Comparison of ENCODE assay signal across 8 mouse cellular contexts in the genomic region with DNA sequence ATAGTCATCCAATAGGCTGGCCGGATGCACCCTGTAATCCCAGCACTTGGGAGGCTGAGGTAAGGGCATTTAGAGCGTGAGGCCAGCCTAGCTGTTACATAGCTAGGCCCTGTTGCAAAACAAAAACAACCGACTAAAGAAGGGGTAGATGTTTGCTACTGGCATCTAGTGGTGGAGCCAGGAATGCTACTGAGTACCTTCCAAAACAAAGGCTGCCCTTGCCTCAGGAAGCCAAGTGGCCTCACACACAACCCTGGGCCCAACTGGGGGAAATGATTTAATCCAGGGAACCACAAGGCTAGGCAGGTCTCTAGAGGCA. TPM values are rescaled to one million over a fixed set of nuclear protein-coding genes. Genes with fewer than 3 reads are reported as not detected.
DNase-seq lines count a peak whose midpoint lies in the region; ATAC-seq and TF ChIP-seq lines count a peak whose summit lies in the region.

No protein-coding gene starts in this region.

- intact Hi-C loops in heart, adult 2 months (cut with DNase I) = loop anchor here (2.0 kb wide), 1 partner anchor 17 kb away; no protein-coding TSS in a partner anchor
- intact Hi-C loops in heart, postnatal 36 days (cut with DNase I) = loop anchor here (1.0 kb wide), 1 partner anchor 17 kb away; no protein-coding TSS in a partner anchor

- H3K4me3 ChIP-seq in heart, adult 2 months = no peak overlapping the region
- H3K4me3 ChIP-seq in brown adipose tissue, adult 24 weeks (ENCODE audit: insufficient read depth, low read depth, low read length) = no peak overlapping the region
- no peak overlapping the region for H3K4me3 ChIP-seq in heart, embryonic 16.5 days (ENCODE audit: low read length)
- 0 out of 2 replicates have a peak overlapping the region, but pooled peaks have one; percentile 42 for H3K4me3 ChIP-seq in limb, embryonic 10.5 days
- no peak overlapping the region for H3K4me3 ChIP-seq in midbrain, embryonic 14.5 days (replicated peaks; ENCODE audit: low read depth, low read length)
- H3K4me3 ChIP-seq in thymus, adult 2 months (ENCODE audit: control insufficient read depth, insufficient read depth, low read length) = no peak overlapping the region

- no peak overlapping the region for H3K9ac ChIP-seq in heart, adult 2 months (ENCODE audit: low read depth, low read length)
- no peak overlapping the region; the same call in 1 of the 2 replicates for H3K9ac ChIP-seq in heart, embryonic 16.5 days (ENCODE audit: low read length)
- H3K9ac ChIP-seq in midbrain, embryonic 14.5 days (replicated peaks; ENCODE audit: low read length) = no peak overlapping the region

- H3K4me2 ChIP-seq in heart, embryonic 16.5 days (ENCODE audit: low read depth, low read length) = no peak overlapping the region
- no peak overlapping the region for H3K4me2 ChIP-seq in midbrain, embryonic 14.5 days (ENCODE audit: low read length)

- TF ChIP-seq EP300 in heart, adult 2 months (IDR thresholded peaks at IDR 0.05; ENCODE audit: insufficient read depth, low read depth, low read length) = no peak

- DNase-seq in heart, adult 2 months = peak in 1 of 2 experiments; percentile 73
- DNase-seq in heart, postnatal 36 days = no peak
- DNase-seq in limb, embryonic 10.5 days (ENCODE audit: low spot score) = no peak
- no peak for DNase-seq in midbrain, embryonic 14.5 days
- no peak for DNase-seq in thymus, adult 2 months
- no peak for DNase-seq in gastrocnemius, postnatal 4 days (ENCODE audit: low spot score in 2 of 2)

- no peaks in the 10 kb centered on the region for H3K9me3 ChIP-seq in heart, embryonic 16.5 days (replicated peaks; ENCODE audit: control insufficient read depth, low read length)
- no peaks in the 10 kb centered on the region for H3K9me3 ChIP-seq in limb, embryonic 10.5 days (replicated peaks)
- H3K9me3 ChIP-seq in midbrain, embryonic 14.5 days (ENCODE audit: control insufficient read depth, low read length) = no peaks in the 10 kb centered on the region

- H3K79me2 ChIP-seq in heart, adult 2 months (replicated peaks; ENCODE audit: control insufficient read depth, insufficient read depth, low read length) = no peaks in the 10 kb centered on the region

- no peaks in the 10 kb centered on the region for H3K27me3 ChIP-seq in heart, adult 2 months (ENCODE audit: control insufficient read depth, insufficient read depth, low read length)
- no peaks in the 10 kb centered on the region for H3K27me3 ChIP-seq in heart, embryonic 16.5 days (ENCODE audit: control insufficient read depth, insufficient read depth, low read length)
- H3K27me3 ChIP-seq in limb, embryonic 10.5 days (ENCODE audit: low read depth, poor library complexity, severe bottlenecking) = peaks cover 88% of the 10 kb centered on the region
- H3K27me3 ChIP-seq in midbrain, embryonic 14.5 days (ENCODE audit: control insufficient read depth, insufficient read depth, low read length) = no peaks in the 10 kb centered on the region
- no peaks in the 10 kb centered on the region for H3K27me3 ChIP-seq in thymus, adult 2 months (ENCODE audit: control insufficient read depth, insufficient read depth, low read length)

- WGBS in heart, adult 2 months = 8% methylated on average over 3 of the region's 3 CpGs
- 15% methylated on average over 3 of the region's 3 CpGs for WGBS in heart, embryonic 16.5 days
- 21% methylated on average over 3 of the region's 3 CpGs for WGBS in limb, embryonic 10.5 days
- WGBS in midbrain, embryonic 14.5 days = 22% methylated on average over 3 of the region's 3 CpGs
- WGBS in thymus, adult 2 months = 50% methylated on average over 3 of the region's 3 CpGs

- H3K4me1 ChIP-seq in heart, adult 2 months (ENCODE audit: control insufficient read depth, insufficient read depth, low read length) = peaks cover 46% of the 10 kb centered on the region
- H3K4me1 ChIP-seq in brown adipose tissue, adult 24 weeks (ENCODE audit: control insufficient read depth, insufficient read depth, insufficient read length, low read length) = peaks cover 50% of the 10 kb centered on the region
- peaks cover 66% of the 10 kb centered on the region for H3K4me1 ChIP-seq in heart, embryonic 16.5 days (ENCODE audit: control insufficient read depth, insufficient read depth, low read length)
- peaks cover 77% of the 10 kb centered on the region for H3K4me1 ChIP-seq in limb, embryonic 10.5 days
- peaks cover 46% of the 10 kb centered on the region for H3K4me1 ChIP-seq in midbrain, embryonic 14.5 days (ENCODE audit: control insufficient read depth, insufficient read depth, low read length)
- peaks cover 30% of the 10 kb centered on the region for H3K4me1 ChIP-seq in thymus, adult 2 months (replicated peaks; ENCODE audit: control insufficient read depth, insufficient read depth, low read length)

- TF ChIP-seq POLR2A in heart, adult 2 months (IDR thresholded peaks at IDR 0.05; ENCODE audit: insufficient read depth, low read depth, low read length) = no peak
- no peak for TF ChIP-seq POLR2A in thymus, adult 2 months (IDR thresholded peaks at IDR 0.05; ENCODE audit: control insufficient read depth, extremely low read depth, insufficient read depth, low read length, poor library complexity)

- peaks cover 16% of the 10 kb centered on the region for H3K36me3 ChIP-seq in heart, adult 2 months (ENCODE audit: control insufficient read depth, insufficient read depth, low read length)
- peaks cover 7% of the 10 kb centered on the region; the same call in 1 of the 2 replicates for H3K36me3 ChIP-seq in heart, embryonic 16.5 days (ENCODE audit: control insufficient read depth, insufficient read depth)
- H3K36me3 ChIP-seq in limb, embryonic 10.5 days = peaks cover 15% of the 10 kb centered on the region; the same call in 1 of the 2 replicates
- H3K36me3 ChIP-seq in midbrain, embryonic 14.5 days (ENCODE audit: control insufficient read depth, insufficient read depth, low read length) = no peaks in the 10 kb centered on the region
- H3K36me3 ChIP-seq in thymus, adult 2 months (ENCODE audit: control insufficient read depth, insufficient read depth, low read length) = no peaks in the 10 kb centered on the region

- H3K27ac ChIP-seq in heart, adult 2 months = peak overlapping the region; percentile 87
- H3K27ac ChIP-seq in brown adipose tissue, adult 24 weeks (replicated peaks; ENCODE audit: low read depth, low read length) = peak overlapping the region; percentile 56
- peak overlapping the region; percentile 72 for H3K27ac ChIP-seq in heart, embryonic 16.5 days (ENCODE audit: low read length)
- H3K27ac ChIP-seq in limb, embryonic 10.5 days = peak overlapping the region; percentile 97
- H3K27ac ChIP-seq in midbrain, embryonic 14.5 days (replicated peaks; ENCODE audit: low read depth, low read length) = peak overlapping the region; percentile 57
- H3K27ac ChIP-seq in thymus, adult 2 months (ENCODE audit: control insufficient read depth, insufficient read depth, low read length) = no peak overlapping the region

- TF ChIP-seq CTCF in heart, adult 2 months (IDR thresholded peaks at IDR 0.05) = peak; percentile 77
- no peak for TF ChIP-seq CTCF in thymus, adult 2 months (IDR thresholded peaks at IDR 0.05; ENCODE audit: borderline replicate concordance, control insufficient read depth, extremely low read depth, insufficient read depth, low read length, poor library complexity)

- no peak for ATAC-seq in heart, embryonic 16.5 days (replicated peaks; ENCODE audit: extremely low read depth, insufficient read depth, low FRiP score)
- no peak for ATAC-seq in midbrain, embryonic 14.5 days (ENCODE audit: low FRiP score, low TSS enrichment)

RNA-seq across cellular contexts. Expression of a gene that starts 3.1 kb away (rescaled TPM):
- under 1 TPM in 1 of 2 experiments, not detected in 1; 0.55 TPM for total RNA-seq in heart, adult 2 months (2021)
- 0.70 TPM in 1 of 2 replicates, not detected in the other for polyA plus RNA-seq in heart, adult 2 months (2012; rRNA removed)
- total RNA-seq in heart, postnatal 36 days (2021) = under 1 TPM in 1 of 2 experiments, not detected in 1; 0.44 TPM
- 1.9 TPM in 1 of 2 replicates, not detected in the other for polyA plus RNA-seq in brown adipose tissue, adult 24 weeks (2012; ENCODE audit: insufficient read depth, insufficient read length, missing spikeins)
- 3.1 and 4.7 TPM in 2 replicates for polyA plus RNA-seq in heart, embryonic 16.5 days (2015; fragmentation: Nextera tagmentation; extraction: Ambion mirVana)
- 3.7 and 8.1 TPM in 2 replicates for polyA plus RNA-seq in limb, embryonic 10.5 days (2016; fragmentation: Nextera tagmentation; extraction: Ambion mirVana)
- 0.67 and 0.91 TPM in 2 replicates for polyA plus RNA-seq in midbrain, embryonic 14.5 days (2014; fragmentation: Nextera tagmentation; extraction: Ambion mirVana)
- polyA plus RNA-seq in thymus, adult 2 months (2012; rRNA removed) = 1.8 and 2.6 TPM in 2 replicates
- 10 to 100 TPM in 1 of 2 experiments, 1 to 10 TPM in 1; 7.8 to 10.2 TPM for total RNA-seq in gastrocnemius, postnatal 4 days (2021)

RNA-seq across cellular contexts. Expression of a gene that starts 24.6 kb away (rescaled TPM):
- 1 to 10 TPM; 3.0 to 3.7 TPM for total RNA-seq in heart, adult 2 months (2021)
- 4.0 and 7.7 TPM in 2 replicates for polyA plus RNA-seq in heart, adult 2 months (2012; rRNA removed)
- 1 to 10 TPM; 5.4 to 5.7 TPM for total RNA-seq in heart, postnatal 36 days (2021)
- polyA plus RNA-seq in brown adipose tissue, adult 24 weeks (2012; ENCODE audit: insufficient read depth, insufficient read length, missing spikeins) = 2.9 and 3.1 TPM in 2 replicates
- polyA plus RNA-seq in heart, embryonic 16.5 days (2015; fragmentation: Nextera tagmentation; extraction: Ambion mirVana) = 10.2 and 12.0 TPM in 2 replicates
- 4.6 and 4.7 TPM in 2 replicates for polyA plus RNA-seq in limb, embryonic 10.5 days (2016; fragmentation: Nextera tagmentation; extraction: Ambion mirVana)
- 1.5 and 3.8 TPM in 2 replicates for polyA plus RNA-seq in midbrain, embryonic 14.5 days (2014; fragmentation: Nextera tagmentation; extraction: Ambion mirVana)
- polyA plus RNA-seq in thymus, adult 2 months (2012; rRNA removed) = 7.1 and 7.5 TPM in 2 replicates
- 1 to 10 TPM; 6.0 to 7.1 TPM for total RNA-seq in gastrocnemius, postnatal 4 days (2021)

RNA-seq across cellular contexts. Expression of a gene that starts 38.2 kb away (rescaled TPM):
- 10 to 100 TPM; 30.5 to 31.0 TPM for total RNA-seq in heart, adult 2 months (2021)
- 45.3 and 50.5 TPM in 2 replicates for polyA plus RNA-seq in heart, adult 2 months (2012; rRNA removed)
- 10 to 100 TPM; 27.3 to 30.1 TPM for total RNA-seq in heart, postnatal 36 days (2021)
- polyA plus RNA-seq in brown adipose tissue, adult 24 weeks (2012; ENCODE audit: insufficient read depth, insufficient read length, missing spikeins) = 19.0 and 22.9 TPM in 2 replicates
- 11.7 and 14.4 TPM in 2 replicates for polyA plus RNA-seq in heart, embryonic 16.5 days (2015; fragmentation: Nextera tagmentation; extraction: Ambion mirVana)
- polyA plus RNA-seq in limb, embryonic 10.5 days (2016; fragmentation: Nextera tagmentation; extraction: Ambion mirVana) = 31.7 and 32.0 TPM in 2 replicates
- 19.1 and 20.2 TPM in 2 replicates for polyA plus RNA-seq in midbrain, embryonic 14.5 days (2014; fragmentation: Nextera tagmentation; extraction: Ambion mirVana)
- polyA plus RNA-seq in thymus, adult 2 months (2012; rRNA removed) = 155 and 182 TPM in 2 replicates
- 10 to 100 TPM; 44.9 to 45.6 TPM for total RNA-seq in gastrocnemius, postnatal 4 days (2021)

RNA-seq across cellular contexts. Expression of a gene that starts 39.8 kb away (rescaled TPM):
- total RNA-seq in heart, adult 2 months (2021) = 10 to 100 TPM; 32.0 to 37.4 TPM
- 39.9 and 50.8 TPM in 2 replicates for polyA plus RNA-seq in heart, adult 2 months (2012; rRNA removed)
- 10 to 100 TPM; 36.1 to 39.2 TPM for total RNA-seq in heart, postnatal 36 days (2021)
- polyA plus RNA-seq in brown adipose tissue, adult 24 weeks (2012; ENCODE audit: insufficient read depth, insufficient read length, missing spikeins) = 25.1 and 33.4 TPM in 2 replicates
- 43.2 and 46.7 TPM in 2 replicates for polyA plus RNA-seq in heart, embryonic 16.5 days (2015; fragmentation: Nextera tagmentation; extraction: Ambion mirVana)
- polyA plus RNA-seq in limb, embryonic 10.5 days (2016; fragmentation: Nextera tagmentation; extraction: Ambion mirVana) = 71.7 and 79.3 TPM in 2 replicates
- 56.9 and 59.6 TPM in 2 replicates for polyA plus RNA-seq in midbrain, embryonic 14.5 days (2014; fragmentation: Nextera tagmentation; extraction: Ambion mirVana)
- polyA plus RNA-seq in thymus, adult 2 months (2012; rRNA removed) = 169 and 181 TPM in 2 replicates
- total RNA-seq in gastrocnemius, postnatal 4 days (2021) = 10 to 100 TPM; 50.5 to 53.8 TPM
